Mouse (Mus musculus): ENCODE results near the gene Tbcd. TPM values are rescaled to one million over a fixed set of nuclear protein-coding genes. Genes with fewer than 3 reads are reported as not detected.

The Tbcd gene
- total RNA-seq, 1 experiment, result 68.6 TPM

GRCm38 (mm10) chr11:121457874-121458273, 6.1 kb downstream of the Tbcd start:
- Histone ChIP-seq H3K36me3 (ENCODE audit: control insufficient read depth, insufficient read depth, low read length, poor library complexity, severe bottlenecking) (peaks cover 16% of the 10 kb centered on the region), H3K4me1 (ENCODE audit: control insufficient read depth in 2 of 2, insufficient read depth in 2 of 2, low read length in 2 of 2, poor library complexity in 1 of 2) (peaks cover 0 to under 1% of the 10 kb centered on the region in 2 experiments; a peak in 1 of 4 replicates), H3K9me3 (ENCODE audit: control insufficient read depth, insufficient read depth, low read depth, low read length) (no peaks in the 10 kb centered on the region), H3K27ac (ENCODE audit: insufficient read depth, low read depth, low read length, poor library complexity, severe bottlenecking) (no peak overlapping the region), H3K4me3 (ENCODE audit: insufficient read depth in 1 of 2, low read depth in 1 of 2, low read length in 2 of 2, poor library complexity in 1 of 2, severe bottlenecking in 1 of 2) (no peak overlapping the region), H3K9ac (ENCODE audit: insufficient read depth, low read depth, low read length, poor library complexity, severe bottlenecking) (no peak overlapping the region)
- in situ Hi-C loops (cut with MboI; ENCODE audit: low sequenced_read_pairs in 2 of 2, unreplicated experiment in 2 of 2), result no loop called here
- DNase-seq (ENCODE audit: low read depth, low spot score), result no peak
- TF ChIP-seq CHD2 (IDR thresholded peaks at IDR 0.05; ENCODE audit: low read depth, low read length) (no peak), MAFK (IDR thresholded peaks at IDR 0.05; ENCODE audit: insufficient read depth, low read depth, low read length) (peak; percentile 92), HCFC1 (IDR thresholded peaks at IDR 0.05; ENCODE audit: borderline replicate concordance, insufficient read depth, low read length) (no peak), ZNF384 (IDR thresholded peaks at IDR 0.05; ENCODE audit: low read depth, low read length) (no peak)

GRCm38 (mm10) chr11:121467408-121467807, 15.7 kb downstream of the Tbcd start:
- H3K27ac ChIP-seq (ENCODE audit: insufficient read depth, low read depth, low read length, poor library complexity, severe bottlenecking), result no peak overlapping the region
- in situ Hi-C loops (cut with MboI; ENCODE audit: low sequenced_read_pairs in 2 of 2, unreplicated experiment in 2 of 2), result no loop called here
- no peak overlapping the region for H3K9ac ChIP-seq (ENCODE audit: insufficient read depth, low read depth, low read length, poor library complexity, severe bottlenecking)
- DNase-seq (ENCODE audit: low read depth, low spot score), result no peak
- H3K9me3 ChIP-seq (ENCODE audit: control insufficient read depth, insufficient read depth, low read depth, low read length), result no peaks in the 10 kb centered on the region
- peaks cover 9% of the 10 kb centered on the region for H3K36me3 ChIP-seq (ENCODE audit: control insufficient read depth, insufficient read depth, low read length, poor library complexity, severe bottlenecking)
- TF ChIP-seq ZNF384 (IDR thresholded peaks at IDR 0.05; ENCODE audit: low read depth, low read length) (no peak), CHD2 (IDR thresholded peaks at IDR 0.05; ENCODE audit: low read depth, low read length) (no peak), MAFK (IDR thresholded peaks at IDR 0.05; ENCODE audit: insufficient read depth, low read depth, low read length) (no peak), ZC3H11A (IDR thresholded peaks at IDR 0.05; ENCODE audit: borderline replicate concordance, low read depth, low read length) (no peak), HCFC1 (IDR thresholded peaks at IDR 0.05; ENCODE audit: borderline replicate concordance, insufficient read depth, low read length) (no peak)
- no peak overlapping the region for H3K4me3 ChIP-seq (ENCODE audit: insufficient read depth in 1 of 2, low read depth in 1 of 2, low read length in 2 of 2, poor library complexity in 1 of 2, severe bottlenecking in 1 of 2)
- H3K4me1 ChIP-seq (ENCODE audit: control insufficient read depth in 2 of 2, insufficient read depth in 2 of 2, low read length in 2 of 2, poor library complexity in 1 of 2), result no peaks in the 10 kb centered on the region

- no peak overlapping the region for H3K9ac ChIP-seq (ENCODE audit: insufficient read depth, low read depth, low read length, poor library complexity, severe bottlenecking)
- no peaks in the 10 kb centered on the region for H3K9me3 ChIP-seq (ENCODE audit: control insufficient read depth, insufficient read depth, low read depth, low read length)
- in situ Hi-C loops (cut with MboI; ENCODE audit: low sequenced_read_pairs in 2 of 2, unreplicated experiment in 2 of 2), result no loop called here
- no peak overlapping the region for H3K4me3 ChIP-seq (ENCODE audit: insufficient read depth in 1 of 2, low read depth in 1 of 2, low read length in 2 of 2, poor library complexity in 1 of 2, severe bottlenecking in 1 of 2)
- H3K4me1 ChIP-seq (ENCODE audit: control insufficient read depth in 2 of 2, insufficient read depth in 2 of 2, low read length in 2 of 2, poor library complexity in 1 of 2), result no peaks in the 10 kb centered on the region; a peak in 1 of 4 replicates
- H3K27ac ChIP-seq (ENCODE audit: insufficient read depth, low read depth, low read length, poor library complexity, severe bottlenecking), result no peak overlapping the region
- DNase-seq (ENCODE audit: low read depth, low spot score), result no peak
- TF ChIP-seq HCFC1 (IDR thresholded peaks at IDR 0.05; ENCODE audit: borderline replicate concordance, insufficient read depth, low read length) (no peak), CHD2 (IDR thresholded peaks at IDR 0.05; ENCODE audit: low read depth, low read length) (no peak), ZNF384 (IDR thresholded peaks at IDR 0.05; ENCODE audit: low read depth, low read length) (no peak), ZC3H11A (IDR thresholded peaks at IDR 0.05; ENCODE audit: borderline replicate concordance, low read depth, low read length) (no peak), MAFK (IDR thresholded peaks at IDR 0.05; ENCODE audit: insufficient read depth, low read depth, low read length) (no peak)
- peaks cover 9% of the 10 kb centered on the region; the same call in 1 of the 2 replicates for H3K36me3 ChIP-seq (ENCODE audit: control insufficient read depth, insufficient read depth, low read length, poor library complexity, severe bottlenecking)
Observed at GRCm38 (mm10) chr11:121474831-121475230, 23.1 kb downstream of the Tbcd start.

- 0 out of 2 replicates have a peak, but pooled peaks have one; percentile 32 for TF ChIP-seq ZC3H11A (IDR thresholded peaks at IDR 0.05; ENCODE audit: borderline replicate concordance, low read depth, low read length)
- TF ChIP-seq ZNF384 (IDR thresholded peaks at IDR 0.05; ENCODE audit: low read depth, low read length), result peak; percentile 70
- no peak for TF ChIP-seq HCFC1 (IDR thresholded peaks at IDR 0.05; ENCODE audit: borderline replicate concordance, insufficient read depth, low read length)
- Histone ChIP-seq H3K9me3 (ENCODE audit: control insufficient read depth, insufficient read depth, low read depth, low read length) (no peaks in the 10 kb centered on the region), H3K4me3 (ENCODE audit: insufficient read depth in 1 of 2, low read depth in 1 of 2, low read length in 2 of 2, poor library complexity in 1 of 2, severe bottlenecking in 1 of 2) (no peak overlapping the region), H3K4me1 (ENCODE audit: control insufficient read depth in 2 of 2, insufficient read depth in 2 of 2, low read length in 2 of 2, poor library complexity in 1 of 2) (no peaks in the 10 kb centered on the region; a peak in 1 of 4 replicates), H3K9ac (ENCODE audit: insufficient read depth, low read depth, low read length, poor library complexity, severe bottlenecking) (no peak overlapping the region), H3K36me3 (ENCODE audit: control insufficient read depth, insufficient read depth, low read length, poor library complexity, severe bottlenecking) (peaks cover 9% of the 10 kb centered on the region; the same call in 1 of the 2 replicates), H3K27ac (ENCODE audit: insufficient read depth, low read depth, low read length, poor library complexity, severe bottlenecking) (no peak overlapping the region)
- in situ Hi-C loops (cut with MboI; ENCODE audit: low sequenced_read_pairs in 2 of 2, unreplicated experiment in 2 of 2), result no loop called here
- DNase-seq (ENCODE audit: low read depth, low spot score), result peak; percentile 43
Observed at GRCm38 (mm10) chr11:121475699-121476415, 24.1 kb downstream of the Tbcd start.

All from ES-E14 (cell line).